Mouse (Mus musculus) cortical plate, adult 2 months (tissue): ENCODE data around the gene Tec.

Experiments
- CTCF ChIP-seq: fragments of 200-500 bp; IDR thresholded peaks from 2 replicates; pipeline ENCODE4 v1.5.1; 2011; ENCODE audit warnings: mild to moderate bottlenecking, control low read depth, low read length; ENCODE audit not compliant: insufficient read depth; ENCODE audit errors: extremely low read depth
- POLR2A ChIP-seq: fragments of 200-500 bp; IDR thresholded peaks from 2 replicates; pipeline ENCODE4 v1.6.1; 2011; ENCODE audit warnings: mild to moderate bottlenecking, low read length, control low read depth; ENCODE audit not compliant: insufficient read depth; ENCODE audit errors: extremely low read depth

DNA sequence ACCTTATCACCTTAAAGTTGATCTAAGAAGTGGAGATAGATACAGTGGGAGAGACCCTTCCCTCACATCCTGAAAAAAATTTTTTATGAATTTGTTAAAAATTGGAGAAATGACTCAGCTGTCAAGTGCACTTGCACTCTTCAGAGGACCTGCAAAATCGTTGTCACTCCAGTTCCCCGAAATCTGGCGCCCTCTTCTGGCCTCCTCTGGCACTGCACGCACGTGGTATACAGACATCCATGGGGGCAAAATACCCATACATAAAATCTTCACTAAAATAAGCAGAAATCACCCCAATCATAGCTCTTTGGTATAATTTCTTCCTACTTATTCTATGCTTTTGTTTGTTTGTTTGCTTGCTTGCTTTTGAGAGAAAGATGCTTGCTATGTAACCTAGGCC, 25.7 kb upstream of the Tec start:
- TF ChIP-seq CTCF (0 out of 2 replicates have a peak, but pooled peaks have one; percentile 16), POLR2A (no peak)
